Mouse (Mus musculus): ENCODE results near the gene Hcar1.

Hcar1 gene

GRCm38 (mm10) chr5:123863934-123864333 is 15.9 kb downstream of the Hcar1 start:
- no peak for DNase-seq (ENCODE audit: low spot score in 2 of 2)

GRCm38 (mm10) chr5:123862374-123863350 is 17.2 kb downstream of the Hcar1 start:
- DNase-seq (ENCODE audit: low spot score in 2 of 2): peak in 1 of 2 experiments; percentile 47

- no peak for DNase-seq (ENCODE audit: low spot score in 2 of 2)
Measured at GRCm38 (mm10) chr5:123858798-123859197, 21.0 kb downstream of the Hcar1 start.

GRCm38 (mm10) chr5:123854511-123854910 is 25.3 kb downstream of the Hcar1 start:
- DNase-seq (ENCODE audit: low spot score in 2 of 2): no peak

- DNase-seq (ENCODE audit: low spot score in 2 of 2): peak in 1 of 2 experiments; percentile 20
Measured at GRCm38 (mm10) chr5:123853877-123854504, 25.8 kb downstream of the Hcar1 start.

- DNase-seq (ENCODE audit: low spot score in 2 of 2): no peak
Measured at GRCm38 (mm10) chr5:123851398-123851797, 28.4 kb downstream of the Hcar1 start.

- DNase-seq (ENCODE audit: low spot score in 2 of 2): no peak
Measured at GRCm38 (mm10) chr5:123844316-123844715, 35.5 kb downstream of the Hcar1 start.

GRCm38 (mm10) chr5:123843816-123844215 is 36.0 kb downstream of the Hcar1 start:
- DNase-seq (ENCODE audit: low spot score in 2 of 2): no peak

GRCm38 (mm10) chr5:123842935-123843282 is 36.9 kb downstream of the Hcar1 start:
- DNase-seq (ENCODE audit: low spot score in 2 of 2): no peak

- no peak for DNase-seq (ENCODE audit: low spot score in 2 of 2)
Measured at GRCm38 (mm10) chr5:123842221-123842934, 37.4 kb downstream of the Hcar1 start.

GRCm38 (mm10) chr5:123837371-123837770 is 42.4 kb downstream of the Hcar1 start:
- DNase-seq (ENCODE audit: low spot score in 2 of 2): no peak

- DNase-seq (ENCODE audit: low spot score in 2 of 2): no peak
Measured at GRCm38 (mm10) chr5:123834836-123835235, 45.0 kb downstream of the Hcar1 start.

GRCm38 (mm10) chr5:123832309-123832708 is 47.5 kb downstream of the Hcar1 start:
- DNase-seq (ENCODE audit: low spot score in 2 of 2): no peak

- peak; percentile 10 to 31 for DNase-seq (ENCODE audit: low spot score in 2 of 2)
Measured at GRCm38 (mm10) chr5:123827659-123828091, 52.1 kb downstream of the Hcar1 start.

All from heart, adult 9 months (tissue).